Mouse (Mus musculus) urinary bladder, postnatal 0 days (tissue): ENCODE data around the gene Olfr1315-ps1. TPM values are rescaled to one million over a fixed set of nuclear protein-coding genes. Genes with fewer than 3 reads are reported as not detected.

Experiments
- polyA plus RNA-seq: library from polyadenylated mRNA; unstranded; fragments of >200 nt; fragmentation: Nextera tagmentation; extraction: Ambion mirVana; gene quantifications from 2 replicates; pipeline ENCODE4 v1.2.1, GENCODE M21; 2015

Gene Olfr1315-ps1
- polyA plus RNA-seq: not detected in 2 replicates

GRCm38 (mm10) chr2:112115340-112115739 lies at the start of gene Olfr1315-ps1:
TSS of gene Olfr1315-ps1 (minus strand) at chr2:112115440.

DNA sequence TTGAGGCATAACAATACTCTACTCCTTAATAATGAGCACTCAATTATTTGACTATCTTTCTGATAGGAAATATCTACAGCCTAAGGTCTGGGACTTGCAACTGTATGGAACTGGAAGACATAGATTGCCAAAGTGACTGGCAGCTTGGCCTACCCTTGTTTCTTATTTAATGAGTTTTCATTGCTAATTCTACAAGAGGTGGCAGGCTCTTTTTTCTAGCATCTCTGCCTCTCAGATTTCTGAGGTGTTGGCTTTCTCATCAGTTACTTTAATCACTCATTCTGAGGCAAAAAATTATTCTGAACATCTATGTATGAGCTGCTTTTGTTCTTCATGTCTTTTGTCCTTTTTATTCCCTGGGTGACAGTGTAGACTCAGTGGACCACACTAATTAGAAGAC lies 38.7 kb upstream of the Olfr1315-ps1 start, which contains the start of gene Olfr1318:
Gene Olfr1318 (plus strand): TSS at position 301 of the 400 bp plus-strand sequence.

GRCm38 (mm10) chr2:112140029-112140428 lies 24.8 kb upstream of the Olfr1315-ps1 start, which contains the start of gene Olfr1317:
TSS of gene Olfr1317 (plus strand) at chr2:112140329.

DNA sequence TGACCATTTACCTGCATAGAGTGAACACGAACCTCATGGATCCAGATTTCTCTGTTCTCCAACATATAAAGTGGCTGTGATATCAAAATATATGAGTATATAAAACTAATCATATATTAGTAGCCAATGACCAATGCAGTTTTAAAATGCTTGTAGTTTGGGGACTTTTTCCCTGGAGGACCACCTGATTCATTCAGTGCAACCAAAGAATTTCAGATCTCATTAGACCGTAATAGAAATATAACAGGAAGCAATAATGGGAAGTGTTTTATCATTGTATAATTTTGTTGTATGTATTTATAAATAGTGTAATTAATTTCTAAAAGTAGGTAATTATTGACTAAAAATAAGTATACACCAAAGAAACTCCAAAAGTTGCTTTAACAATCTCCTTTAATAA lies 19.6 kb upstream of the Olfr1315-ps1 start, which contains the start of gene Olfr1316:
Gene Olfr1316 (minus strand): TSS at position 101 of the 400 bp plus-strand sequence.

DNA sequence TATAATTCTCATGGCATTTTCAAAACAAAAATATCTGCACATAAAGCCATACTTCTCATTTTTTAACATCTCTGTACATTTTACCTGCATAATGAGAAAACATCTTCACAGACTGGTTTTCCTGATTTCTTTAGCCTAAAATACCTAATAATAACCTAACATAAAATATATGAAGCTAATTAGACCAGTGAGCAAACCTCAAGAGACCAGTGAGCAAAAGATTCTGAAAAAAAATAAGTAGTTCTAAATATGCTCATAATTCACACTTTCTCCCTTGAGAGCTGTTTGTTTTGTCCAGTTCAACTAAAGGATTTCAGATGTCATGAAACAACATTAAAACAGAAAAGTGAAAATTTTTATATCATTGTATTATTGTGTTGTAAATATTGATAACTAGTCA lies 18.6 kb downstream of the Olfr1315-ps1 start, which contains the start of gene Olfr1314:
Gene Olfr1314 (minus strand): TSS at position 101 of the 400 bp plus-strand sequence.

GRCm38 (mm10) chr2:112077743-112078142 lies 37.5 kb downstream of the Olfr1315-ps1 start, which contains the start of gene Olfr1313:
TSS of gene Olfr1313 (minus strand) at chr2:112077843.

Other genes with a start within 250 kb of the Olfr1315-ps1 start
- not detected in 2 replicates for gene Olfr1305, start 238.3 kb downstream of the Olfr1315-ps1 start, polyA plus RNA-seq
- not detected in 2 replicates for gene Olfr1306, start 199.2 kb downstream of the Olfr1315-ps1 start, polyA plus RNA-seq
- gene Olfr1307, start 166.0 kb downstream of the Olfr1315-ps1 start, polyA plus RNA-seq: not detected in 2 replicates
- gene Olfr1308, start 150.5 kb downstream of the Olfr1315-ps1 start, polyA plus RNA-seq: not detected in 2 replicates
- not detected in 2 replicates for gene Olfr1309, start 125.2 kb downstream of the Olfr1315-ps1 start, polyA plus RNA-seq
- not detected in 2 replicates for gene Olfr1310, start 102.7 kb downstream of the Olfr1315-ps1 start, polyA plus RNA-seq
- gene Olfr1311, start 91.0 kb downstream of the Olfr1315-ps1 start, polyA plus RNA-seq: not detected in 2 replicates
- not detected in 2 replicates for gene Olfr1312, start 65.2 kb downstream of the Olfr1315-ps1 start, polyA plus RNA-seq
- not detected in 2 replicates for gene Olfr1313, start 37.6 kb downstream of the Olfr1315-ps1 start, polyA plus RNA-seq
- gene Olfr1314, start 18.7 kb downstream of the Olfr1315-ps1 start, polyA plus RNA-seq: not detected in 2 replicates
- gene Olfr1316, start 19.5 kb upstream of the Olfr1315-ps1 start, polyA plus RNA-seq: not detected in 2 replicates
- not detected in 2 replicates for gene Olfr1317, start 24.9 kb upstream of the Olfr1315-ps1 start, polyA plus RNA-seq
- gene Olfr1318, start 38.8 kb upstream of the Olfr1315-ps1 start, polyA plus RNA-seq: 0.06 and 0.23 TPM in 2 replicates
- gene Lpcat4, start 124.0 kb upstream of the Olfr1315-ps1 start, polyA plus RNA-seq: 25.4 and 26.8 TPM in 2 replicates
- gene Nutm1, start 143.9 kb upstream of the Olfr1315-ps1 start, polyA plus RNA-seq: not detected in 2 replicates
- 126 and 144 TPM in 2 replicates for gene Nop10, start 146.5 kb upstream of the Olfr1315-ps1 start, polyA plus RNA-seq
- 8.3 and 9.3 TPM in 2 replicates for gene Slc12a6, start 150.4 kb upstream of the Olfr1315-ps1 start, polyA plus RNA-seq
- gene Gm21985, start 150.9 kb upstream of the Olfr1315-ps1 start, polyA plus RNA-seq: not detected in 2 replicates